Mouse (Mus musculus) gastrocnemius, adult 2 months (tissue): Measurements from ENCODE around the gene Nmral1. TPM values are rescaled to one million over a fixed set of nuclear protein-coding genes. Genes with fewer than 3 reads are reported as not detected.
"Not testable (repeated sequence)": the region's sequence is repeated elsewhere in the genome, so short reads cannot be mapped to it uniquely, and the experiment has no call there.

Experiments
- DNase-seq: peaks from one replicate; pipeline ENCODE4 v3.0.0; 2022
- H3K27ac ChIP-seq: fragments of 200-600 bp; 2 replicates; pipeline ENCODE4 v1.8.1; 2022; ENCODE audit warnings: mild to moderate bottlenecking
- H3K4me3 ChIP-seq: fragments of 200-600 bp; 2 replicates; pipeline ENCODE4 v1.8.1; 2022; ENCODE audit warnings: mild to moderate bottlenecking, moderate library complexity
- CTCF ChIP-seq: fragments of 200-600 bp; IDR thresholded peaks from 2 replicates; pipeline ENCODE4 v1.8.1; 2022; ENCODE audit warnings: antibody characterized with exemption, mild to moderate bottlenecking, moderate library complexity
- intact Hi-C: fragments of 180-260 bp; cut with DNase I; formaldehyde crosslinking; loops from one replicate; pipeline ENCODE4 v1.15.1; 2025
- long read RNA-seq, 2 experiments: library from polyadenylated mRNA; stranded (forward); transcript quantifications; one replicate each; pipeline ENCODE4 v2.0.0; 2021
- total RNA-seq, 2 experiments: library from RNA; stranded (reverse); gene quantifications; 2 replicates each; pipeline ENCODE4 v1.2.3; 2021

The Nmral1 gene
- total RNA-seq: 1 to 10 TPM; 2.6 to 3.7 TPM
- long read RNA-seq, experiment 1, partial matches to known transcripts: 0 of 2 reads
- long read RNA-seq, experiment 1, other reads (novel, unspliced or antisense): 0 of 2 reads
- long read RNA-seq, experiment 2: 0 reads

DNA sequence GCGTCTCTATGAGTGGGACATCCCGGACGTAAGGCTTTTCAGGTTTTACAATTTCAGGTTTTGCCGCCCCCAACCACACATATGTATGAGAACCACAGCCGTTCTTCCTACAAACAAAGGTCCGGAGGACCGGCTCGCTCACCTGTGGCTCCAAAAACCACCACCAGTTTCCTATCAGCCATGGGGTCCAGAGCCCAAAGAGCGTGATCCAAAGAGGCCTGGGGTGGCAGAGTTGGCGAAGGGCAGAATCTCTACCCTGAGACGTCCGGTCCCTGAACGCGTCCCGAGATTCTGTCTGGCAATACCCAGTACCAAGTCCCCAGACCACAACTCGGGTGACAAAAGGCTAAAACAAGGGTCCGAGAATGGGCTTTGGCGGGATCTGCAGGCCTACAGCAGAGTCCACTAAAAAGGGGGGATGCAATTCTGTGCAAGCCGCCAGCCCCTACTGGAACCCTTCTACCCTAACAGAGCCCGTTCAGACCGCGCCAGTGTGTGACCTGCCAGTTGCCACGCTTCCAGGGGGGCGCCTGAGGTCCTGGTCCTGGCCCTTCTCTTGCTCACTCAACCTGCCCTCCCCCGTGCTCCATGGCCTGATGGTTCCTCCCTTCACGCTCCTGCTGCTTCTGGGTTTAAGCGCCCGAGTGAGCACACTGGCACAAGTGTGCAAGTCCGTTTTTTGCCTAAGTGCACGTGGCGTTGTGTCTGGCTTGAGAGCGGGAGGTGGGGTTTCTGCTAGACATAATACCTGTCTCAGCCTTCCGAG, at the start of gene Nmral1:
Nmral1 (minus strand) TSS at position 604 of the 766 bp plus-strand sequence.
- H3K27ac ChIP-seq: peak within 1 kb of the TSS; percentile 81
- intact Hi-C loops: no loop called here
- DNase-seq: peak; percentile 71

GRCm38 (mm10) chr16:4768719-4769118, 49.6 kb upstream of the Nmral1 start:
- no peak for TF ChIP-seq CTCF
- DNase-seq: no peak
- intact Hi-C loops: loop anchor here (10.0 kb wide), 1 partner anchor 96 kb away; no protein-coding TSS in a partner anchor
- Histone ChIP-seq H3K27ac (peak overlapping the region; percentile 90), H3K4me3 (no peak overlapping the region)

More for the DNA sequence above, at the start of gene Nmral1:
- no peak for TF ChIP-seq CTCF
- H3K4me3 ChIP-seq: peak within 1 kb of the TSS; percentile 77

DNA sequence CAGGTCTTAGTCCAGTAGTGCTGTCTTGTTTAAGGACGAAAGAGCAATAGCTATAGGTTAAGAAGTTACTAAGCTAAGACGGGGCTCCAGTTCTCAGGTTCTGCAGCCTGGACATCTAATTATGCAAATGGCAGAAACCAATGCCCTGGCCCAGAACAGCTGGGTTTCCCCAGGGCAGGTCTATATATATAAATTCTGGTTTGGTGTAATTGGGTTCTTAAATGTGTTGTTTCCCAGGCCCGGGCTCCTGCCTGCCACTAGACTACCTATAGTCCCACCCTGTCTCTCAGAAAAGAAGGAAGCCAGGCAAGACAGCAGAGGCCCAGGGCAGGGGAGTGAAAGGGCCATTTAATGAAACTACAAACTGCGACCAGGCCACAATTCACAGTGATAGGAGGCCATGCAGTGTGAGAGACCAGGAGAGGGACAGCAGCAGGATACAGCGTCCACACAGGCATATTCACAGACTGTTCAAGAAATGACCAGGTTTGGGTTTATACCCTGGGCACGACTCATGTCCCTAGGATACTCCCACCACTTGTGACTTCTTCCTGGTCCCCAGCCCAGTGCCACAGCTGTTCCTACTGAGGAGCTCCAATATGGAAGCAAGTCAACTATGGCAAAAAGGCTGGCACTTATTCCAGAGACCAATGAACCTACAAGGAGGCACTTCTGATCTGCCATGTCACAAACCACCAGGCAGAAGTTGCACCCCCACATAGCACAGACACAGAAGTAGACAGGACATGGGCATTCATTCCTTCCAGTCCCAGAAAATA, 48.0 kb upstream of the Nmral1 start:
- peak; percentile 82 for DNase-seq
- no peak for TF ChIP-seq CTCF
- H3K27ac ChIP-seq: peak overlapping the region; percentile 90
- no peak overlapping the region for H3K4me3 ChIP-seq
- intact Hi-C loops: loop anchor here (2.0 to 10.0 kb wide), 2 partner anchors 14 to 98 kb away; no protein-coding TSS in a partner anchor

GRCm38 (mm10) chr16:4765852-4766251, 46.7 kb upstream of the Nmral1 start:
- no peak for DNase-seq
- TF ChIP-seq CTCF: no peak
- intact Hi-C loops: loop anchor here (2.0 to 10.0 kb wide), 2 partner anchors 15 to 99 kb away; no protein-coding TSS in a partner anchor
- H3K4me3 ChIP-seq: no peak overlapping the region
- peak overlapping the region; percentile 90 for H3K27ac ChIP-seq

- TF ChIP-seq CTCF: peak; percentile 71
- Histone ChIP-seq H3K4me3 (no peak overlapping the region), H3K27ac (peak overlapping the region; percentile 56; the same call in 1 of the 2 replicates)
- intact Hi-C loops: loop anchor here (10.0 kb wide), 1 partner anchor 102 kb away; no protein-coding TSS in a partner anchor
- DNase-seq: no peak
Measured at GRCm38 (mm10) chr16:4763276-4763675, 44.1 kb upstream of the Nmral1 start.

GRCm38 (mm10) chr16:4762437-4762836, 43.3 kb upstream of the Nmral1 start:
- no peak for DNase-seq
- H3K27ac ChIP-seq: no peak overlapping the region
- TF ChIP-seq CTCF: no peak
- no peak overlapping the region for H3K4me3 ChIP-seq
- intact Hi-C loops: loop anchor here (10.0 kb wide), 1 partner anchor 102 kb away; no protein-coding TSS in a partner anchor

DNA sequence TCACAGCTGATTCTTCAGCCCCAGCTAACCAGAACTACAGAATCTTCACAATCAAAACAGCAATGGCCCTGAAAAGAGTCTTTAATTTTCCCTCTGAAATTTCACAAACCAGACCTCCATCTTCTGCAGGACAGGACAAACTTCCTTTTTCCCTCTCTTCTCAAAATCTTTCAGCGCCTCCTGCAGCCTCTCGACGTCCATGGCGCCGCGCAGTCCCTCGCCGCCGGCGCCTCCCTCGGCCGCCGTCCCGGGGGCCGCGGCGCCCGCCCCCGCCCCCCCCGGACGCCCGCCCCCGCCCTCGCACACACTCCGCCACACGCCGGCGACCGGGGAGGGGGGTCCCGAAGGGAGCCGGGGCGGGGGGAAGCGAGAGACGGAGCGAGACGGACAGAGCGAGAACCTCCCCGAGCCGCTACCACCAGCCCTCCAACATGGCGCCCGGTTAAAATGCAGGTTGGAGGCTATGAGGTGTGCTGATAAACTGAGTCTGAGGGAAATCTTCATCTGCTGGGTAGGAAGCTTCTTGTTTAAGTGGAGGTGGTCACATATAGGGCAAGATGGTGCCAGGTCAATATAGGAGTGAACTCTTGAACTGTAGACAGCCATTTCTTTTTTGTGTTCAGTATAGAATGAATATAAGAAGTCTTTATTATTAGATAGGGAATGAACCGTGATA, 37.6 kb upstream of the Nmral1 start:
- intact Hi-C loops, DNase-seq: not testable (repeated sequence)
- Histone ChIP-seq H3K4me3 (peak overlapping the region; percentile 66), H3K27ac (peak overlapping the region; percentile 66)
- peak; percentile 24; the same call in 1 of the 2 replicates for TF ChIP-seq CTCF

DNA sequence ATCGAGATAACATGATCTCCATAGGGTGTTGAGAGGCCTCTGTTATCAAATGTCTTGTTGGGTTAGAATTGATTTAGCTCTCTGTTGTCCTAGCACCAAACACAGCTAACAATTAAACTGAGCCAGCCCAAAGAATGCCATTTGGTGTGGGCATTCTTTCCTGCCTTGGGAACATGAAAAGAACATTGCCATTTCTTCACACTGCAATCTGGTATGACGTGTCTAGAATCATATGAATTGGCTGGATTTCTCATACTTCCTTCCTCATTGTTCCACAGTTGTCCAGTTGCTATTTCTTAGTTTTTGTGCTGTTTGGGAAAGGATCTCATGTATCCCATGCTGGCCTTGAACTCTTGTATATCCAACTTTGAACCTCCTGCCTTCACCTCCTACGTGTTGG, 34.9 kb upstream of the Nmral1 start:
- H3K27ac ChIP-seq: peak overlapping the region; percentile 4; the same call in 1 of the 2 replicates
- H3K4me3 ChIP-seq: no peak overlapping the region
- TF ChIP-seq CTCF: no peak
- intact Hi-C loops: no loop called here
- DNase-seq: no peak

GRCm38 (mm10) chr16:4752155-4752554, 33.0 kb upstream of the Nmral1 start:
- Histone ChIP-seq H3K27ac (no peak overlapping the region), H3K4me3 (no peak overlapping the region)
- TF ChIP-seq CTCF: no peak
- DNase-seq: no peak
- intact Hi-C loops: no loop called here

GRCm38 (mm10) chr16:4742186-4742585, 23.0 kb upstream of the Nmral1 start:
- Histone ChIP-seq H3K27ac (peak overlapping the region; percentile 68), H3K4me3 (no peak overlapping the region)
- no peak for DNase-seq
- intact Hi-C loops: no loop called here
- TF ChIP-seq CTCF: no peak

GRCm38 (mm10) chr16:4739994-4740393, 20.8 kb upstream of the Nmral1 start:
- Histone ChIP-seq H3K4me3 (no peak overlapping the region), H3K27ac (peak overlapping the region; percentile 77)
- DNase-seq: no peak
- peak; percentile 39 for TF ChIP-seq CTCF
- intact Hi-C loops: no loop called here

GRCm38 (mm10) chr16:4736262-4736661, 17.1 kb upstream of the Nmral1 start:
- H3K4me3 ChIP-seq: no peak overlapping the region
- DNase-seq: no peak
- TF ChIP-seq CTCF: no peak
- peak overlapping the region; percentile 12; the same call in 1 of the 2 replicates for H3K27ac ChIP-seq
- intact Hi-C loops: no loop called here
